Mouse (Mus musculus): Measurements from ENCODE around the gene March7.

GRCm38 (mm10) chr2:60210821-60211220 lies 1.1 kb downstream of the March7 start:
- TF ChIP-seq CTCF (IDR thresholded peaks at IDR 0.05; ENCODE audit: low read depth, low read length) (no peak), POLR2AphosphoS5 (IDR thresholded peaks at IDR 0.05; ENCODE audit: insufficient replicate concordance, low read depth, low read length) (no peak), TAL1 (conservative IDR thresholded peaks at IDR 0.05; ENCODE audit: low read depth, low read length) (no peak), GATA1 (IDR thresholded peaks at IDR 0.05; ENCODE audit: borderline replicate concordance, low read length) (no peak), GATA2 (IDR thresholded peaks at IDR 0.05; ENCODE audit: borderline replicate concordance, low read depth, low read length) (no peak)

Data from G1E (cell line).